Mouse (Mus musculus): ENCODE measurements around the gene Cd22.

DNA sequence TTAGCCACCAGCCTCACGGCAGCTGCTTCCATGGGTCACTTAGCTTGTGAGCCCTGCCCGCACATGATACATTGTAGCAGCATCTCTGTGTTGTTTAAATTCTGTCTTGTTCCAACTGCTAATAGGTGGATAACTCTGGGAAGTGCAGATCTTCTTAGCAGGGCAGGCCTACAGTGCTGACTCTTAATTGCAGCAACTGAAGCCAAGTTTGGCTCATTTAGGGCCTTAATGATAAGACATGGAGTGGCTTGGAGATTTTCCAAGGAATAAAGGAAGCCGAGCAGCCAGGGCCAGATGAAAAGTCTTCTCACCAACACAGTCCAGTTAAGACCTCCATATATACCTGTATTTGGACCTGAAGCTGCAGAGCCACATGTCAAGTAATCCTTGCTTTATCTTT is 39.8 kb downstream of the Cd22 start:
- TF ChIP-seq CTCF (IDR thresholded peaks at IDR 0.05; ENCODE audit: low read depth) (no peak), EP300 (IDR thresholded peaks at IDR 0.05; ENCODE audit: low read depth) (no peak)
